Mouse (Mus musculus) kidney, adult 18-20 months (tissue): ENCODE measurements around the gene Camk2n2.
A peak's percentile ranks its signal among the peaks of the same experiment; 100 is the strongest.

ENCODE experiments used
- DNase-seq: peaks from one replicate; pipeline ENCODE4 v3.0.0; 2021

Gene Camk2n2

DNA sequence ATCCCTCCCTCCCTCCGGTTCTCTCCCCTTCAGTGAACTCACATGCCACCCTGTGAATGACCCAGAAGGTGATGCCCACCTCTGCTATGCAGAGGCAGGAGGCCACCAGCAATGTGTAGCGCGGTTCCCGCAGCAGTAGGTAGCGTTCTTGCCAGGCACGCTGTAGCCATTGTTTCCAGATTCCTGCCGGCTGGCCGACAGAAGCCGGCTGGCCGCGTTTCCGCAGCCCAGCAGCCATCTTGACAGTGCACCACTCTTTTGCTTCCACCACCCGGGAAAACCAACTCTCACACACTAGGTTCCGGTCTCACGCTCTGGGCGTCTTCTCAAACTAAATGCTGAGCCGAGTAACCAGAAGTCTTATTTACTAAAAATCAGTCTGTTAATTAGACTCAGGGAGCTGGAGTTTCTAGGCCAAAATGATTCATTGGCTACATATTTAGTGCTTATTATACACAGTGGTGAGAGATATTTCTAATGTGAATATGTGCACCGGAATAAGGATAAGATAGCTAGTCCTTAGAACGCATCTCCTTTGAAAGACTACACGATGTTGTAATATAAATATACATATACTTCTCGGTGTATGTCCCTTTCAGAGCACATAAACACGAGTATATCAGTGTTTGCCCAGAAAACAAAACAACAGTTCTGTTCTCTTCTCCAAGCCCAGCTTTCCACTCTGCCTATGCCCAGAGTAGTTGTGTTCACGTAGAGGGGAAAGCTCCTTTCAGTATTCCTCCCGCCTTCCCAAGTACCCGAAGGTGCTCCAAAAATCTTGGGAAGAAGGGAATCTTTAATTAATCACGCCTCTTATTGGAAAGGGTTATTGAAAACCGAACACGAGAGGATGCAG lies 10.4 kb downstream of the Camk2n2 start:
- peak; percentile 83 for DNase-seq

DNA sequence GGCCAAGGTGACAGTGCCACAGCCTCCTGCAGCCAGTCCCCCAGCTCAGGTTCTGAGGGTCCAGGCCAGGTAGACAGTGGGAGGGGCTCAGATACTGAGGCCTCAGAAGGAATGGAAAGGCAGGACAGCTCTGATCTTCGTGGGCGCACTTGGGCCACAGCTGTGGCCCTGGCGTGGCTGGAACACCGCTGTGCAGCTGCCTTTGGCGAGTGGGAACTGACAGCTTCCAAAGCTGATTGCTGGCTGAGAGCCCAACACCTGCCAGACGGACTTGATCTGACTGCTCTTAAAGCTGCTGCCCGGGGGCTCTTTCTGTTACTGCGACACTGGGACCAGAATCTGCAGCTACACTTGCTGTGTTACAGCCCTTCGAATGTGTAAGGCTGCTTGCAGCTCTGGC lies 16.4 kb downstream of the Camk2n2 start:
- no peak for DNase-seq

DNA sequence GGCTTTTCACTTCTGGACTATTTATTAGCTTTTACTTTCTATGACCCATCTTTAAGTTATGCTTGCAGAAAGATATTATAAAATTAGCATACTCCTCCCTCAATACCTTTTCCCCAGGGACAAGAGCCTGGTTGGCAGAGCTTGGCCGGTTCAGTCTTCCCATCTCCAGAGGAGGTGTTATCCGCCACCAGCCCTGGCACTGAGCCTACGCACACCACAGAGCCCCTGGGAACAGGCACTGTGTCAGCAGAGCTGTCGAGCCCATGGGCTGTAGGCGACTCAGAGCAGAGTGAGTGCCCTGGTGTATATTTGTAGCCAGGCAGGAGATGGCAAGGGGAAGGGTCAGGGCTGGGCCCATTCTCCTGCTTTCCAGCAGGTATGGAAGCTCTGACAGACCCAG lies 20.6 kb downstream of the Camk2n2 start:
- DNase-seq, result no peak

DNA sequence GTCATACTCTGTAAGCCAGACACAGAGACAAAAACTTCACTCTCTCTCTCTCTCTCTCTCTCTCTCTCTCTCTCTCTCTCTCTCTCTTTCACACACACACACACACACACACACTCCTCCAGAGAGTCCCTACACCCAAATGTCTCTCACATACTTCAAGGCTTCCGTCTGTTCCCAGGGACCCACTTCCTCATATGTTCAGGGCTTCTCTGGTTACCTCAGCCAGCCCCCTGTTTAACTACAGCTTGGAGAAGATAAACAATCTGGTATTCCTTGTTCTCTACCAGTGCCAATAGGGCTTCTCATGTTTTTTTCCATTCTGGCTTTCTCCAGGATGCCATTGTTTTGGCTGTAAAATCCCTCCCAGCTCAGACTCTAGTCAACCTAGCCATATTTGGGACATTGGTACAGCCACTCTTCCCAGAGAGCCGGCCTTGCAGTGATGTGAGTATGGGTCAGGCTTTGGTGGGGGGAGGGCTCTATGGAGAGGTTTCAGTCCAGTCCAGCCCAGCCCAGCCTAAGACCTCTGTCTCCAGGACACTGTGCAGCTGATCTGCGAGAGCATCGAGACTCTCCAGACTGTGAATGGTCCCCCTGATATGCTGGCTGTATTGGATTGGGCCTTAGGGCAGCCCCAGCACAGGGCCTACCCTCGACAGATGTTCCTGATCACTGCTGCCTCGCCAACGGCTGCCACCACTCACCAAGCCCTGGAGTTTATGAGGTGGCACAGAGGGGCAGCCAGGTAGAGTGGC lies 24.2 kb downstream of the Camk2n2 start:
- DNase-seq, result no peak

DNA sequence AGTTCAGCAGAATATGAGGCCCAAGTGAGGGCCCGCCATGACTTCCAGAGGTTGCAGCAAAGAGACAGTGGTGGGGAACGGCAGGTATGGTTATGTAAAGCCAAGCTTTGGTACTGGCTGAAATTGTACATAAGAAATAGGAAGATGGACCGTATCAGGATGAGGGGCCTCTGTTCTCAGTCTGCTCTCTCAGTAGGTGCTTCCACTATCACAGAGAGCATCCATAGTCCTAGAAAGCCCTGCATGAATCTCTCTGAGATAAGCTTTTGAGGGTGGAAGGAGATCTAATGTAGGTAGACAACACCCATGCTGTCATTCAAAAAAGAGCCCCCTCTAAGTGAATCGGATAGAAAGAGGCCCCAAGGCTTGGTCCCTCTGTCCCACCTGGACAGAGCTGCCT lies 25.4 kb downstream of the Camk2n2 start:
- no peak for DNase-seq

DNA sequence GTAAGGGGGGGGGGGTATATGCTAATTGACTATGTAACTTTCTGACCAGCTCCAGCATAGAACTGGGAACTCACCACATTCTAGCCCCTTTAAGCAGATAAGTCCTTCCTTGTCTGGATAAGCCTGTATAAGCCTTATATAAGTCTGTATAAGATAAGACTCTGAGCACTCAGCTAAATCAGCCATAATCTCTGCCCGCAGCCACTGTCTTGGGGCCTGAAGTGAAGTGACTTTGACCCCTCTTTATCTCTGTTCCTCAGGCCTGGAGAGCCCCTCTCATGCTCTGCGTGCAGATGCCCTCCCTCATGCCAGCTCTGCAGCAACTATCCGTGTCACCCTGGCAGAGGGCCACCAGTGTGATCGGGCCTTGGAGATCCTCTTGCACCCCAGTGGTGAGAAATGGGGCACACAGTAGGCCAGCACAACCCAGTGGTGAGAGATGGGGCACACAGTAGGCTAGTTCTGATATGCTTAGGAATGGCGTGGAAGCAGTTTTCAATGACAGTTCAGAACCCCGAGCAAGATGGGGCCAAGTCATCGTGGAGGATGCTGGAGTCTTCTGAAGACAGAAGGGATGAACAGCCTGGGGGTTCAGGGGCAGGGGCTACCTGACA lies 25.9 kb downstream of the Camk2n2 start:
- no peak for DNase-seq

DNA sequence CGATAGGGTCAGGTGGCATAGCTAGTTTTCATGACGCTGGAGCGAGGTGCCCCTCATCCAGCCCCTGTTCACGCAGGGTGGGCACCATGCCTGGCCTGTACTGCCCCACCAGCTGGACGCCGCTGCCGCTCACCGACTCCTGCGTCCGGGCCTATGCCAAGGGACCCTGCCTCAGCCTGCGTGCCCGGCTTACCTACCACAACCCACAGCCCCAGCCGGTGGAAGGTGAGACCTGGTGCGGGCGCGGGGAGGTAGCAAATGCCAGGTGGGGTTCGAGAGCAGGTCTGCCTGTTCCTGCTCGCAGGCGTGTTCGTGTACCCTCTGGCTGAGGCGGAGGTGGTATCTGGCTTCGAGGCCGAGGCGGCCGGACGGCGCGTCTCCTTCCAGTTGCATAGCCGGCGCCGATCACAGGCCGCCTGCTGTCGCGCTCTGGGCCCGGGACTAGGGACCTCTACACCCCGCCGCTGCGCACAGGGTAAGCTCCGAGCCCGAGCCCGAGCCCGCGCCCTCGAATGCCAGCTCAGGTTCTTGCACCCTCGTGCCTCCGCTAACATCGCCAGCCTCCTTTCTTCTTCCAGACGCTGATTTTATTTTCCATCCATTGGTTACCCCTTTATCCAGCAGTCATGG lies 29.9 kb downstream of the Camk2n2 start:
- no peak for DNase-seq

DNA sequence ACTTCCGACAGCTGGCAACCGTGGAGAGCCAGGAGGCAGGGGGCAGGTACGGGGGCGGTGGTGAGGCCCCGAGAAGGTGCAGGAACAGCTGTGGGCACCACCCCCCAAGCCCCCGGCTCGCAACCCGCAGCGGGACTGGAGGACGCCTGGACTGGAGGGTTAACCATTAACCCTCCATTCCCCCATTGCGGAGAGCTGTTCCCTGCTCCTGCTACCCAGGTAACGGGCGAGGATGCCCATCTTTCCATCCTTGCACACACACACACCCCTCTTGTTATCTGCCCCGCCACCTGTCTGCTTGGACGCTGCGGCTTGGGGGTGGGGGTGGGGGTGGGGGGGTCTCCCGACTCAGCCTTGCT lies 30.4 kb downstream of the Camk2n2 start:
- peak; percentile 24 for DNase-seq

DNA sequence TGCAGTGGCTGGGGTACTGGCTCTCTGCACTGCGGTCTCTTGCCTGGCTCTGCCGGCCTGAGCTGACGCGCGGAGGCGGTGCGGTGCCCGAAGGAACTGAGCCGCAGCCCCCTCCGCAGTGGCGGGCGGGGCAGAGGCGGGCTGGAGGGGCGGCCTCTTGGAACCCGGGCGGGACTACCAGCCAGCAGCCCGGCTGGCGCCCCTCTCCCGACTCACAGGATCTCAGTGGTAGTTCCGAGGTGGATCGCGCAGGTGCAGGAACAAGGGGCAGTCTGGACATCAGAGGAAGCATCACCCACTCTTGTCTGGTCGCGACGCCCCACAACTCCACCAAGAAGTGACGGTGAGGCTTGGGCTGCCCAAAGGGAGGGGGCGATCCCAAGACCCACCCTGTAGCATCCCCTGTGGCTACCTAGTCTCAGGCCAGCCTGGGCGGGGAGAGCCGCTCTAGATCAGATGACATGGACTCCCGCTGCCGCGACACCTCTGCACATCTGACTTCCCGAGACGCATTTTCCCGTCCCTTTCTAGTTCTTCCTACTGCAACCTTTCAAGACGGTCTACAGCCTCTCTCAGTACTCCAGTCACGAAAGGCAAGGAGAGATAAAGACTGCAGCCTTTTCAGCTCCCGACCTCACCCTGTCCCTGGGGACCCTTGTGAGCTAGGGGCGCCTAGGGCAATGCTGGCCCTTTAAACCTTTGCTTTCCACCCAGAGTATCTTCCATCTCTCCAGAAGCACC lies 31.0 kb downstream of the Camk2n2 start:
- DNase-seq, result no peak

DNA sequence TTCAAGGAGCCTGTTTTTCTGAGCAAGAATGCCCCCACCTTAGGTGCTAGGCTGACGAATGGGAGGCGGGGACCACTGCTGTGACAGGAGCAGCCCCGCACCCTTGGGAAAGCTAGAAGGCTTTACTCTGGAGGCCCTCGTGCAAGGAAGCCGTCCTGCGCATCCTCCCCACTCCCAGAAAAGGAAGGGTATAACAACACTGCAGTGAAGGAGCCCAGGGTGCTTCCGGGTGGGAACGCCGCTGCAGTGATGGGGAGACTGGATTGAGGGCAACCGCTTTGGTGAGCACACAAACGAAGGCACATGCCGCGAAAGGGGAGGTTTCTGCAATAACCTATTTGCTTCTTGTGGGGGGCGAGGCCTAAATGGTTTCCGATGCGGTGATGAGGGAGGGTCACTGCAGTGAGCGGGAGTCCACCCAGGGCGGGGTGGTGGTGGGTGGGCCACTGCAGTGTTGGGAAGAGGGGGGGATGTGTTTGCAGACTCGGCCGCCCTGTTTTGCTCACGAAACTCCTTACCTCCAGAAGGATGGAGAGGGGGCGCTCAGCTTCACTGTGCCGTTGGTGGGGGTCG lies 31.6 kb downstream of the Camk2n2 start, which contains the start of gene Vwa5b2:
Gene Vwa5b2, plus strand, starts transcription at position 106 of the 573 bp plus-strand sequence.
- DNase-seq, result no peak
